Mouse (Mus musculus): Measurements from ENCODE around the gene Olfr1361. TPM values are rescaled to one million over a fixed set of nuclear protein-coding genes. Genes with fewer than 3 reads are reported as not detected.
A peak's percentile ranks its signal among the peaks of the same experiment; 100 is the strongest.

Olfr1361 gene
- not detected for total RNA-seq (2021)
- long read RNA-seq, experiment 1, result 0 reads
- long read RNA-seq, experiment 2, result 0 reads

- no peak for DNase-seq
- intact Hi-C loops (cut with DNase I; ENCODE audit: low total_unique reads), result no loop called here
These were observed at the start of gene Olfr1361 for GRCm38 (mm10) chr13:21663286-21663685. TSS of gene Olfr1361 (minus strand) at chr13:21663386.

GRCm38 (mm10) chr13:21711698-21712097, 48.5 kb upstream of the Olfr1361 start:
- intact Hi-C loops (cut with DNase I; ENCODE audit: low total_unique reads), result no loop called here
- DNase-seq, result no peak

GRCm38 (mm10) chr13:21710821-21711525, 47.8 kb upstream of the Olfr1361 start:
- intact Hi-C loops (cut with DNase I; ENCODE audit: low total_unique reads), result no loop called here
- peak; percentile 35 for DNase-seq

GRCm38 (mm10) chr13:21710031-21710711, 47.0 kb upstream of the Olfr1361 start:
- DNase-seq, result peak; percentile 85
- intact Hi-C loops (cut with DNase I; ENCODE audit: low total_unique reads), result no loop called here

GRCm38 (mm10) chr13:21706669-21707068, 43.5 kb upstream of the Olfr1361 start:
- DNase-seq, result no peak
- intact Hi-C loops (cut with DNase I; ENCODE audit: low total_unique reads), result no loop called here

GRCm38 (mm10) chr13:21697811-21698210, 34.6 kb upstream of the Olfr1361 start, which contains the start of gene Olfr1359:
TSS of gene Olfr1359 (plus strand) at chr13:21698111.
- intact Hi-C loops (cut with DNase I; ENCODE audit: low total_unique reads), result no loop called here
- no peak for DNase-seq

GRCm38 (mm10) chr13:21677305-21677704, 14.1 kb upstream of the Olfr1361 start, which contains the start of gene Olfr1360:
TSS of gene Olfr1360 (minus strand) at chr13:21677405.
- intact Hi-C loops (cut with DNase I; ENCODE audit: low total_unique reads), result no loop called here

GRCm38 (mm10) chr13:21642418-21642817, 20.8 kb downstream of the Olfr1361 start, which contains the start of gene Olfr11:
TSS of gene Olfr11 (minus strand) at chr13:21642518.
- intact Hi-C loops (cut with DNase I; ENCODE audit: low total_unique reads), result no loop called here
- DNase-seq, result no peak

More at GRCm38 (mm10) chr13:21677305-21677704, 14.1 kb upstream of the Olfr1361 start, which contains the start of gene Olfr1360:
- DNase-seq, result no peak

- no peak for DNase-seq
- intact Hi-C loops (cut with DNase I; ENCODE audit: low total_unique reads), result no loop called here
These were observed 49.3 kb downstream of the Olfr1361 start, which contains the start of gene Olfr1362 for GRCm38 (mm10) chr13:21613922-21614321. TSS of gene Olfr1362 (minus strand) at chr13:21614022.

Other genes starting within 250 kb of the Olfr1361 start
- gene Pgbd1, start 222.3 kb downstream of the Olfr1361 start, total RNA-seq (2021), result under 1 TPM; 0.20 to 0.27 TPM
- 10 to 100 TPM in 1 of 2 experiments, 1 to 10 TPM in 1; 8.9 to 10.8 TPM for gene Zscan26, start 209.7 kb downstream of the Olfr1361 start, total RNA-seq (2021)
- gene Nkapl, start 194.9 kb downstream of the Olfr1361 start, total RNA-seq (2021), result under 1 TPM in 1 of 2 experiments, not detected in 1; 0.23 TPM
- gene Zkscan4, start 184.5 kb downstream of the Olfr1361 start, total RNA-seq (2021), result under 1 TPM; 0.76 to 0.86 TPM
- gene Gm10065, start 183.9 kb downstream of the Olfr1361 start, total RNA-seq (2021), result not detected
- 10 to 100 TPM; 12.8 to 13.8 TPM for gene AK157302, start 168.2 kb downstream of the Olfr1361 start, total RNA-seq (2021)
- 100 to 1,000 TPM; 119 to 152 TPM for gene Gm11273, start 162.0 kb downstream of the Olfr1361 start, total RNA-seq (2021)
- gene Zkscan8, start 132.3 kb downstream of the Olfr1361 start, total RNA-seq (2021), result 1 to 10 TPM; 6.1 to 7.4 TPM
- gene Olfr1366, start 120.6 kb downstream of the Olfr1361 start, total RNA-seq (2021), result not detected
- not detected for gene Olfr1535, start 103.5 kb downstream of the Olfr1361 start, total RNA-seq (2021)
- gene Olfr1364, start 81.6 kb downstream of the Olfr1361 start, total RNA-seq (2021), result not detected
- gene Olfr1362, start 49.4 kb downstream of the Olfr1361 start, total RNA-seq (2021), result not detected
- gene Olfr11, start 20.9 kb downstream of the Olfr1361 start, total RNA-seq (2021), result not detected
- not detected for gene Olfr1360, start 14.0 kb upstream of the Olfr1361 start, total RNA-seq (2021)
- not detected for gene Olfr1359, start 34.7 kb upstream of the Olfr1361 start, total RNA-seq (2021)
- gene Hist1h2bl, start 52.8 kb upstream of the Olfr1361 start, total RNA-seq (2021), result 10 to 100 TPM; 79.9 to 84.7 TPM
- 10 to 100 TPM; 70.5 to 87.6 TPM for gene Hist1h2ai, start 53.0 kb upstream of the Olfr1361 start, total RNA-seq (2021)
- gene Hist1h3h, start 54.3 kb upstream of the Olfr1361 start, total RNA-seq (2021), result 100 to 1,000 TPM; 108 to 117 TPM
- gene Hist1h2bm, start 58.7 kb upstream of the Olfr1361 start, total RNA-seq (2021), result 10 to 100 TPM; 20.2 to 23.0 TPM
- 10 to 100 TPM; 15.5 to 16.2 TPM for gene Hist1h4j, start 71.7 kb upstream of the Olfr1361 start, total RNA-seq (2021)
- gene Hist1h4k, start 87.1 kb upstream of the Olfr1361 start, total RNA-seq (2021), result 100 to 1,000 TPM; 174 TPM
- gene Hist1h2ak, start 90.4 kb upstream of the Olfr1361 start, total RNA-seq (2021), result 10 to 100 TPM; 29.4 to 33.4 TPM
- gene Hist1h2bn, start 90.7 kb upstream of the Olfr1361 start, total RNA-seq (2021), result 10 to 100 TPM; 39.6 to 49.3 TPM
- 10 to 100 TPM; 49.0 to 49.9 TPM for gene Hist1h1b, start 117.2 kb upstream of the Olfr1361 start, total RNA-seq (2021)
- 10 to 100 TPM; 87.1 to 98.9 TPM for gene Hist1h3i, start 120.0 kb upstream of the Olfr1361 start, total RNA-seq (2021)
- gene Hist1h2an, start 123.8 kb upstream of the Olfr1361 start, total RNA-seq (2021), result 10 to 100 TPM in 1 of 2 experiments, 1 to 10 TPM in 1; 7.8 to 10.7 TPM
- gene Hist1h2bp, start 124.1 kb upstream of the Olfr1361 start, total RNA-seq (2021), result 10 to 100 TPM; 32.1 to 32.8 TPM
- 10 to 100 TPM; 58.2 to 75.5 TPM for gene Hist1h2bq, start 146.8 kb upstream of the Olfr1361 start, total RNA-seq (2021)
- gene Hist1h2ao, start 147.1 kb upstream of the Olfr1361 start, total RNA-seq (2021), result 10 to 100 TPM; 67.5 to 87.1 TPM
- gene Hist1h4m, start 148.4 kb upstream of the Olfr1361 start, total RNA-seq (2021), result 100 to 1,000 TPM; 150 to 154 TPM
- 10 to 100 TPM; 26.8 to 27.2 TPM for gene Hist1h4n, start 168.8 kb upstream of the Olfr1361 start, total RNA-seq (2021)
- gene Hist1h2ap, start 170.1 kb upstream of the Olfr1361 start, total RNA-seq (2021), result 10 to 100 TPM; 29.4 to 69.3 TPM
- 10 to 100 TPM; 57.8 to 74.3 TPM for gene Hist1h2br, start 170.4 kb upstream of the Olfr1361 start, total RNA-seq (2021)

Data from gastrocnemius, postnatal 14 days (tissue).